ENCODE assay signal across 19 mouse cellular contexts in genomic region chr10:83681334-83681733, GRCm38 (mm10). TPM values are rescaled to one million over a fixed set of nuclear protein-coding genes. Genes with fewer than 3 reads are reported as not detected.
A peak's percentile ranks its signal among the peaks of the same experiment; 100 is the strongest.
DNase-seq lines count a peak whose midpoint lies in the region; ATAC-seq and TF ChIP-seq lines count a peak whose summit lies in the region.
"Had no signal": no experiment of that assay in that cellular context is flagged by ENCODE, and none has a peak within 500 bp of the region (broad histone marks: within the 10 kb centered on the region; RNA-seq: fewer than 3 reads in every experiment).

No protein-coding gene starts in this region.

- no peak overlapping the region for H3K4me3 ChIP-seq in heart, embryonic 10.5 days
- H3K4me3 ChIP-seq in midbrain, embryonic 13.5 days (replicated peaks) = no peak overlapping the region
- no peak overlapping the region for H3K4me3 ChIP-seq in midbrain, postnatal 0 days (ENCODE audit: low read depth, low read length)
- H3K4me3 ChIP-seq in midbrain, embryonic 16.5 days (ENCODE audit: low read depth, low read length) = no peak overlapping the region
- H3K4me3 ChIP-seq: embryonic facial prominence, embryonic 15.5 days; erythroblast, embryonic 14.5 days; forebrain, embryonic 10.5 days; forebrain, embryonic 15.5 days; heart, embryonic 13.5 days had no signal

- no peak for TF ChIP-seq CTCF in midbrain, postnatal 0 days (IDR thresholded peaks at IDR 0.05)
- no peak for TF ChIP-seq CTCF in brain, embryonic 14.5 days (IDR thresholded peaks at IDR 0.05; ENCODE audit: borderline replicate concordance, extremely low read depth, insufficient read depth, insufficient read length)

- WGBS in heart, embryonic 10.5 days = 86% methylated on average over 12 of the region's 12 CpGs
- WGBS in midbrain, embryonic 13.5 days = 62% methylated on average over 12 of the region's 12 CpGs
- WGBS in midbrain, postnatal 0 days = 42% methylated on average over 12 of the region's 12 CpGs
- 59% methylated on average over 12 of the region's 12 CpGs for WGBS in midbrain, embryonic 16.5 days

- H3K9me3 ChIP-seq in heart, embryonic 10.5 days = 0 out of 2 replicates have a peak, but pooled peaks cover 4% of the 10 kb centered on the region
- H3K9me3 ChIP-seq in midbrain, embryonic 13.5 days = no peaks in the 10 kb centered on the region
- H3K9me3 ChIP-seq in midbrain, postnatal 0 days (ENCODE audit: low read length) = no peaks in the 10 kb centered on the region
- H3K9me3 ChIP-seq in midbrain, embryonic 16.5 days (replicated peaks; ENCODE audit: control insufficient read depth, low read length, poor library complexity, severe bottlenecking) = no peaks in the 10 kb centered on the region
- H3K9me3 ChIP-seq: embryonic facial prominence, embryonic 15.5 days; forebrain, embryonic 15.5 days; heart, embryonic 13.5 days had no signal

- H3K27ac ChIP-seq in heart, embryonic 10.5 days = no peak overlapping the region
- H3K27ac ChIP-seq in midbrain, embryonic 13.5 days = no peak overlapping the region
- H3K27ac ChIP-seq in midbrain, postnatal 0 days (ENCODE audit: low read depth, low read length) = no peak overlapping the region
- H3K27ac ChIP-seq in midbrain, embryonic 16.5 days (ENCODE audit: low read length) = no peak overlapping the region
- H3K27ac ChIP-seq: embryonic facial prominence, embryonic 15.5 days; forebrain, embryonic 10.5 days; forebrain, embryonic 15.5 days; heart, embryonic 13.5 days; hindbrain, embryonic 14.5 days had no signal

- intact Hi-C loops in heart, postnatal 10 days (cut with DNase I) = no loop called here

- no peaks in the 10 kb centered on the region for H3K36me3 ChIP-seq in heart, embryonic 10.5 days
- H3K36me3 ChIP-seq in midbrain, embryonic 13.5 days = no peaks in the 10 kb centered on the region
- H3K36me3 ChIP-seq in midbrain, postnatal 0 days (ENCODE audit: insufficient read depth, low read length) = no peaks in the 10 kb centered on the region
- H3K36me3 ChIP-seq in midbrain, embryonic 16.5 days (ENCODE audit: control insufficient read depth, insufficient read depth, low read length) = no peaks in the 10 kb centered on the region
- H3K36me3 ChIP-seq: embryonic facial prominence, embryonic 15.5 days; forebrain, embryonic 10.5 days; forebrain, embryonic 15.5 days; heart, embryonic 13.5 days had no signal

- peak; percentile 68 for DNase-seq in heart, embryonic 10.5 days (ENCODE audit: low spot score)
- no peak for DNase-seq in heart, postnatal 10 days
- no peak for DNase-seq in midbrain, postnatal 0 days (ENCODE audit: low spot score)
- peak; percentile 38 for DNase-seq in brain, embryonic 14.5 days (ENCODE audit: low read depth)
- DNase-seq: adrenal gland, postnatal 14 days; cerebellum, adult 18-20 months; cerebellum, adult 9-11 months; gastrocnemius, postnatal 14 days had no signal

- 0 out of 2 replicates have a peak overlapping the region, but pooled peaks have one; percentile 5 for H3K4me2 ChIP-seq in midbrain, embryonic 13.5 days (replicated peaks)
- no peak overlapping the region for H3K4me2 ChIP-seq in midbrain, postnatal 0 days (ENCODE audit: low read depth, low read length, poor library complexity, severe bottlenecking)
- H3K4me2 ChIP-seq in midbrain, embryonic 16.5 days (ENCODE audit: low read length) = no peak overlapping the region
- H3K4me2 ChIP-seq: embryonic facial prominence, embryonic 15.5 days; forebrain, embryonic 15.5 days; heart, embryonic 13.5 days; hindbrain, embryonic 14.5 days had no signal

- no peak for TF ChIP-seq POLR2A in brain, embryonic 14.5 days (IDR thresholded peaks at IDR 0.05; ENCODE audit: borderline replicate concordance, extremely low read depth, insufficient read depth, insufficient read length, poor library complexity, severe bottlenecking)

- no peak overlapping the region for H3K9ac ChIP-seq in midbrain, embryonic 13.5 days (replicated peaks)
- no peak overlapping the region for H3K9ac ChIP-seq in midbrain, postnatal 0 days (replicated peaks; ENCODE audit: low read length, poor library complexity, severe bottlenecking)
- no peak overlapping the region for H3K9ac ChIP-seq in midbrain, embryonic 16.5 days (ENCODE audit: low read depth, low read length)
- H3K9ac ChIP-seq: embryonic facial prominence, embryonic 15.5 days; forebrain, embryonic 15.5 days; heart, embryonic 13.5 days; hindbrain, embryonic 14.5 days had no signal

- peak; percentile 86 for ATAC-seq in midbrain, embryonic 13.5 days
- ATAC-seq in midbrain, postnatal 0 days (ENCODE audit: low FRiP score) = no peak
- peak; percentile 71; the same call in 1 of the 2 replicates for ATAC-seq in midbrain, embryonic 16.5 days
- ATAC-seq: activated CD4-positive, CD25-positive, alpha-beta regulatory T cell, adult 4 months; forebrain, embryonic 15.5 days; Patski had no signal

- no peaks in the 10 kb centered on the region for H3K27me3 ChIP-seq in heart, embryonic 10.5 days (ENCODE audit: insufficient read depth, poor library complexity, severe bottlenecking)
- no peaks in the 10 kb centered on the region for H3K27me3 ChIP-seq in midbrain, embryonic 13.5 days
- H3K27me3 ChIP-seq in midbrain, postnatal 0 days (ENCODE audit: insufficient read depth, low read length) = no peaks in the 10 kb centered on the region
- no peaks in the 10 kb centered on the region for H3K27me3 ChIP-seq in midbrain, embryonic 16.5 days (ENCODE audit: control insufficient read depth, insufficient read depth, low read depth, low read length)
- H3K27me3 ChIP-seq: CH12.LX; embryonic facial prominence, embryonic 15.5 days; forebrain, embryonic 15.5 days; heart, embryonic 13.5 days; Patski had no signal

- H3K4me1 ChIP-seq in heart, embryonic 10.5 days = no peaks in the 10 kb centered on the region
- H3K4me1 ChIP-seq in midbrain, embryonic 13.5 days (replicated peaks) = no peaks in the 10 kb centered on the region
- H3K4me1 ChIP-seq in midbrain, postnatal 0 days (ENCODE audit: insufficient read depth, low read length) = no peaks in the 10 kb centered on the region
- H3K4me1 ChIP-seq in midbrain, embryonic 16.5 days (ENCODE audit: control insufficient read depth, insufficient read depth, low read length) = no peaks in the 10 kb centered on the region
- H3K4me1 ChIP-seq: embryonic facial prominence, embryonic 15.5 days; forebrain, embryonic 10.5 days; forebrain, embryonic 15.5 days; heart, embryonic 13.5 days had no signal

RNA-seq across cellular contexts. Expression of gene Appl2, which starts 32.8 kb away (rescaled TPM):
- polyA plus RNA-seq in heart, embryonic 10.5 days (2016; fragmentation: Nextera tagmentation; extraction: Ambion mirVana) = 29.5 and 34.0 TPM in 2 replicates
- 10 to 100 TPM; 42.9 to 45.9 TPM for total RNA-seq in heart, postnatal 10 days (2021)
- 44.7 and 49.8 TPM in 2 replicates for polyA plus RNA-seq in midbrain, embryonic 13.5 days (2015; fragmentation: Nextera tagmentation; extraction: Ambion mirVana)
- total RNA-seq in midbrain, postnatal 0 days (2014; rRNA removed) = 54.5 and 57.4 TPM in 2 replicates
- polyA plus RNA-seq in midbrain, postnatal 0 days (2015; fragmentation: Nextera tagmentation; extraction: Ambion mirVana) = 40.7 and 42.1 TPM in 2 replicates
- polyA plus RNA-seq in brain, embryonic 14.5 days (2012; rRNA removed) = 16.1 and 36.8 TPM in 2 replicates
- 56.1 and 58.3 TPM in 2 replicates for polyA plus RNA-seq in midbrain, embryonic 16.5 days (2015; fragmentation: Nextera tagmentation; extraction: Ambion mirVana)

RNA-seq across cellular contexts. Expression of gene 1500009L16Rik, which starts 41.3 kb away (rescaled TPM):
- polyA plus RNA-seq in heart, embryonic 10.5 days (2016; fragmentation: Nextera tagmentation; extraction: Ambion mirVana) = 14.4 and 28.3 TPM in 2 replicates
- 10 to 100 TPM in 1 of 2 experiments, 1 to 10 TPM in 1; 9.1 to 12.8 TPM for total RNA-seq in heart, postnatal 10 days (2021)
- 50.8 and 54.5 TPM in 2 replicates for polyA plus RNA-seq in midbrain, embryonic 13.5 days (2015; fragmentation: Nextera tagmentation; extraction: Ambion mirVana)
- total RNA-seq in midbrain, postnatal 0 days (2014; rRNA removed) = 52.4 and 63.7 TPM in 2 replicates
- 122 and 136 TPM in 2 replicates for polyA plus RNA-seq in midbrain, postnatal 0 days (2015; fragmentation: Nextera tagmentation; extraction: Ambion mirVana)
- polyA plus RNA-seq in brain, embryonic 14.5 days (2012; rRNA removed) = 32.4 and 32.6 TPM in 2 replicates
- polyA plus RNA-seq in midbrain, embryonic 16.5 days (2015; fragmentation: Nextera tagmentation; extraction: Ambion mirVana) = 94.0 and 102 TPM in 2 replicates
- polyA plus RNA-seq: erythroblast, embryonic 14.5 days had no signal

Comparison
In these comparisons a context has a peak if more than half of its experiments do, and no peak if none do; other contexts are left out.
1. DNase-seq: peak in heart, embryonic 10.5 days (single experiment) and brain, embryonic 14.5 days (single experiment); none in heart, postnatal 10 days (0 of 2) and midbrain, postnatal 0 days (single experiment).